21 mouse cellular contexts compared by ENCODE assay signal in genomic region chr19:29272011-29272809, GRCm38 (mm10). TPM values are rescaled to one million over a fixed set of nuclear protein-coding genes. Genes with fewer than 3 reads are reported as not detected.
DNase-seq lines count a peak whose midpoint lies in the region; ATAC-seq and TF ChIP-seq lines count a peak whose summit lies in the region.
"Had no signal": no experiment of that assay in that cellular context is flagged by ENCODE, and none has a peak within 500 bp of the region (broad histone marks: within the 10 kb centered on the region; RNA-seq: fewer than 3 reads in every experiment).

No protein-coding gene starts in this region.

- H3K4me2 ChIP-seq in liver, embryonic 14.5 days (ENCODE audit: low read depth), result no peak overlapping the region
- no peak overlapping the region for H3K4me2 ChIP-seq in liver, embryonic 11.5 days
- H3K4me2 ChIP-seq in stomach, postnatal 0 days (replicated peaks; ENCODE audit: low read depth), result no peak overlapping the region
- no peak overlapping the region for H3K4me2 ChIP-seq in forebrain, embryonic 13.5 days
- H3K4me2 ChIP-seq: forebrain, embryonic 12.5 days; neural tube, embryonic 12.5 days; stomach, embryonic 15.5 days had no signal

- no peak for TF ChIP-seq CTCF in cerebellum, adult 2 months (IDR thresholded peaks at IDR 0.05; ENCODE audit: borderline replicate concordance, insufficient read depth, low read depth, low read length)
- TF ChIP-seq CTCF in liver, embryonic 14.5 days (IDR thresholded peaks at IDR 0.05; ENCODE audit: low read depth), result peak; percentile 26; the same call in 1 of the 2 replicates
- peak; percentile 38 for TF ChIP-seq CTCF in stomach, postnatal 0 days (IDR thresholded peaks at IDR 0.05; ENCODE audit: low read depth)

- no peak for TF ChIP-seq EP300 in liver, embryonic 14.5 days (IDR thresholded peaks at IDR 0.05; ENCODE audit: low read depth)
- TF ChIP-seq EP300 in stomach, postnatal 0 days (optimal IDR thresholded peaks at IDR 0.05), result no peak

- H3K27ac ChIP-seq in cerebellum, adult 2 months (ENCODE audit: insufficient read depth, low read length), result no peak overlapping the region
- H3K27ac ChIP-seq in liver, embryonic 14.5 days, result no peak overlapping the region
- no peak overlapping the region for H3K27ac ChIP-seq in liver, embryonic 11.5 days (ENCODE audit: low read depth, low read length)
- 0 out of 2 replicates have a peak overlapping the region, but pooled peaks have one; percentile 47 for H3K27ac ChIP-seq in ES-E14 (ENCODE audit: insufficient read depth, low read depth, low read length, poor library complexity, severe bottlenecking)
- no peak overlapping the region for H3K27ac ChIP-seq in stomach, postnatal 0 days (replicated peaks)
- no peak overlapping the region for H3K27ac ChIP-seq in forebrain, embryonic 13.5 days
- H3K27ac ChIP-seq: forebrain, embryonic 12.5 days; limb, embryonic 10.5 days; neural tube, embryonic 12.5 days; stomach, embryonic 15.5 days had no signal

- over 99% methylated on average over 3 of the region's 3 CpGs for WGBS in cerebellum, adult 2 months
- WGBS in liver, embryonic 14.5 days (ENCODE audit: insufficient replicate concordance), result 75% methylated on average over 3 of the region's 3 CpGs
- WGBS in liver, embryonic 11.5 days, result 82% methylated on average over 3 of the region's 3 CpGs
- WGBS in stomach, postnatal 0 days, result 85% methylated on average over 3 of the region's 3 CpGs
- WGBS in forebrain, embryonic 13.5 days, result 93% methylated on average over 3 of the region's 3 CpGs

- no peak overlapping the region for H3K4me3 ChIP-seq in cerebellum, adult 2 months (replicated peaks; ENCODE audit: insufficient read depth, low read depth, low read length)
- H3K4me3 ChIP-seq in liver, embryonic 14.5 days (ENCODE audit: insufficient read depth in 1 of 2, low read depth in 2 of 2, low read length in 2 of 2), result no peak overlapping the region
- no peak overlapping the region for H3K4me3 ChIP-seq in liver, embryonic 11.5 days (ENCODE audit: low read depth, low read length)
- H3K4me3 ChIP-seq in ES-E14 (ENCODE audit: insufficient read depth in 1 of 2, low read depth in 1 of 2, low read length in 2 of 2, poor library complexity in 1 of 2, severe bottlenecking in 1 of 2), result no peak overlapping the region
- no peak overlapping the region for H3K4me3 ChIP-seq in stomach, postnatal 0 days (ENCODE audit: low read depth, low read length)
- no peak overlapping the region for H3K4me3 ChIP-seq in forebrain, embryonic 13.5 days
- H3K4me3 ChIP-seq: forebrain, embryonic 12.5 days; limb, embryonic 10.5 days; megakaryocyte, embryonic 14.5 days; neural tube, embryonic 12.5 days; stomach, embryonic 15.5 days had no signal

- 0 out of 2 replicates have a peak, but pooled peaks cover 4% of the 10 kb centered on the region for H3K4me1 ChIP-seq in cerebellum, adult 2 months (ENCODE audit: control insufficient read depth, insufficient read depth, low read length)
- peaks cover 0 to 9% of the 10 kb centered on the region in 2 experiments; a peak in 1 of 4 replicates for H3K4me1 ChIP-seq in liver, embryonic 14.5 days (replicated peaks; ENCODE audit: control insufficient read depth in 2 of 2, insufficient read depth in 2 of 2, low read length in 1 of 2)
- peaks cover 12% of the 10 kb centered on the region for H3K4me1 ChIP-seq in liver, embryonic 11.5 days (replicated peaks; ENCODE audit: control insufficient read depth, insufficient read depth, low read length)
- peaks cover 6 to 12% of the 10 kb centered on the region in 2 experiments; a peak in 3 of 4 replicates for H3K4me1 ChIP-seq in ES-E14 (ENCODE audit: control insufficient read depth in 2 of 2, insufficient read depth in 2 of 2, low read length in 2 of 2, poor library complexity in 1 of 2)
- H3K4me1 ChIP-seq in stomach, postnatal 0 days (replicated peaks; ENCODE audit: control insufficient read depth, insufficient read depth), result no peaks in the 10 kb centered on the region
- 0 out of 2 replicates have a peak, but pooled peaks cover 5% of the 10 kb centered on the region for H3K4me1 ChIP-seq in forebrain, embryonic 13.5 days
- H3K4me1 ChIP-seq: limb, embryonic 10.5 days; neural tube, embryonic 12.5 days had no signal

- ATAC-seq in liver, embryonic 14.5 days (ENCODE audit: insufficient read depth), result no peak
- no peak for ATAC-seq in liver, embryonic 11.5 days (replicated peaks; ENCODE audit: low FRiP score)
- no peak for ATAC-seq in stomach, postnatal 0 days (ENCODE audit: low FRiP score, low TSS enrichment)
- no peak for ATAC-seq in forebrain, embryonic 13.5 days

- H3K27me3 ChIP-seq in cerebellum, adult 2 months (ENCODE audit: control insufficient read depth, insufficient read depth, low read length), result no peaks in the 10 kb centered on the region
- no peaks in the 10 kb centered on the region for H3K27me3 ChIP-seq in liver, embryonic 14.5 days (ENCODE audit: control insufficient read depth, insufficient read depth, low read length)
- no peaks in the 10 kb centered on the region for H3K27me3 ChIP-seq in liver, embryonic 11.5 days (replicated peaks; ENCODE audit: control insufficient read depth, insufficient read depth, low read length)
- H3K27me3 ChIP-seq in stomach, postnatal 0 days (ENCODE audit: control insufficient read depth, insufficient read depth, low read length), result no peaks in the 10 kb centered on the region
- H3K27me3 ChIP-seq in forebrain, embryonic 13.5 days, result no peaks in the 10 kb centered on the region
- H3K27me3 ChIP-seq: forebrain, embryonic 12.5 days; heart, embryonic 13.5 days; megakaryocyte, embryonic 14.5 days; neural tube, embryonic 12.5 days; stomach, embryonic 15.5 days had no signal

- no peak overlapping the region for H3K9ac ChIP-seq in liver, embryonic 14.5 days (replicated peaks)
- no peak overlapping the region for H3K9ac ChIP-seq in liver, embryonic 11.5 days (ENCODE audit: low read depth, low read length)
- no peak overlapping the region for H3K9ac ChIP-seq in ES-E14 (ENCODE audit: insufficient read depth, low read depth, low read length, poor library complexity, severe bottlenecking)
- no peak overlapping the region for H3K9ac ChIP-seq in stomach, postnatal 0 days (ENCODE audit: low read length)
- no peak overlapping the region for H3K9ac ChIP-seq in forebrain, embryonic 13.5 days
- H3K9ac ChIP-seq: forebrain, embryonic 12.5 days; heart, embryonic 13.5 days; neural tube, embryonic 12.5 days; stomach, embryonic 15.5 days had no signal

- H3K36me3 ChIP-seq in liver, embryonic 14.5 days (replicated peaks; ENCODE audit: control insufficient read depth, insufficient read depth, low read depth), result peaks cover 48% of the 10 kb centered on the region
- H3K36me3 ChIP-seq in liver, embryonic 11.5 days (ENCODE audit: control insufficient read depth, insufficient read depth, low read length), result peaks cover 8% of the 10 kb centered on the region
- H3K36me3 ChIP-seq in ES-E14 (ENCODE audit: control insufficient read depth, insufficient read depth, low read length, poor library complexity, severe bottlenecking), result no peaks in the 10 kb centered on the region
- H3K36me3 ChIP-seq in stomach, postnatal 0 days (ENCODE audit: control insufficient read depth, insufficient read depth, low read length), result peaks cover 7% of the 10 kb centered on the region; the same call in 1 of the 2 replicates
- peaks cover 15% of the 10 kb centered on the region for H3K36me3 ChIP-seq in forebrain, embryonic 13.5 days (ENCODE audit: poor library complexity, severe bottlenecking)

- DNase-seq in cerebellum, adult 9-10 months, result peak; percentile 34
- DNase-seq in cerebellum, adult 2 months, result no peak
- no peak for DNase-seq in liver, embryonic 14.5 days (ENCODE audit: low read depth in 3 of 3, low spot score in 3 of 3)
- DNase-seq in liver, embryonic 11.5 days (ENCODE audit: low spot score), result no peak
- no peak for DNase-seq in ES-E14 (ENCODE audit: low read depth, low spot score)
- DNase-seq in stomach, postnatal 0 days (ENCODE audit: low spot score), result no peak
- DNase-seq in left cerebral cortex, postnatal 25 days (ENCODE audit: low spot score in 2 of 2), result no peak
- DNase-seq: cerebellum, postnatal 10 days; embryo, embryonic 11 days; heart, postnatal 4 days; kidney, adult 9 months; kidney, postnatal 36 days; lung, postnatal 14 days; spleen, adult 18-20 months had no signal

- intact Hi-C loops in left cerebral cortex, postnatal 25 days (cut with DNase I), result no loop called here

- TF ChIP-seq POLR2A in cerebellum, adult 2 months (IDR thresholded peaks at IDR 0.05; ENCODE audit: borderline replicate concordance, insufficient read depth, low read length), result no peak

- in situ Hi-C loops in ES-E14 (cut with MboI; ENCODE audit: low sequenced_read_pairs in 2 of 2, unreplicated experiment in 2 of 2), result no loop called here

- no peaks in the 10 kb centered on the region for H3K9me3 ChIP-seq in liver, embryonic 14.5 days (ENCODE audit: control insufficient read depth, low read length)
- H3K9me3 ChIP-seq in liver, embryonic 11.5 days (ENCODE audit: control insufficient read depth, low read length), result no peaks in the 10 kb centered on the region
- H3K9me3 ChIP-seq in ES-E14 (ENCODE audit: control insufficient read depth, insufficient read depth, low read depth, low read length), result no peaks in the 10 kb centered on the region
- no peaks in the 10 kb centered on the region for H3K9me3 ChIP-seq in stomach, postnatal 0 days (ENCODE audit: control insufficient read depth, low read length)
- H3K9me3 ChIP-seq in forebrain, embryonic 13.5 days (replicated peaks), result no peaks in the 10 kb centered on the region
- H3K9me3 ChIP-seq: forebrain, embryonic 12.5 days; heart, embryonic 13.5 days; limb, embryonic 10.5 days; megakaryocyte, embryonic 14.5 days; neural tube, embryonic 12.5 days; stomach, embryonic 15.5 days had no signal

RNA-seq across cellular contexts. Expression of gene Jak2, which starts 20.6 kb away (rescaled TPM):
- polyA plus RNA-seq in cerebellum, adult 2 months (2012; rRNA removed), result 17.1 and 17.9 TPM in 2 replicates
- 8.6 and 13.9 TPM in 2 replicates for polyA plus RNA-seq in liver, embryonic 14.5 days (2012; rRNA removed)
- polyA plus RNA-seq in liver, embryonic 14.5 days (2014; fragmentation: Nextera tagmentation; extraction: Ambion mirVana), result 16.0 and 19.4 TPM in 2 replicates
- polyA plus RNA-seq in liver, embryonic 11.5 days (2014; fragmentation: Nextera tagmentation; extraction: Ambion mirVana), result 18.1 and 20.2 TPM in 2 replicates
- total RNA-seq in ES-E14 (2012; rRNA removed), result 5.1 and 12.2 TPM in 2 replicates
- 6.8 and 7.1 TPM in 2 replicates for polyA plus RNA-seq in stomach, postnatal 0 days (2015; fragmentation: Nextera tagmentation; extraction: Ambion mirVana)
- 10.1 and 10.7 TPM in 2 replicates for polyA plus RNA-seq in forebrain, embryonic 13.5 days (2015; fragmentation: Nextera tagmentation; extraction: Ambion mirVana)
- 10 to 100 TPM; 32.9 to 36.0 TPM for total RNA-seq in left cerebral cortex, postnatal 25 days (2021)

RNA-seq across cellular contexts. Expression of gene Insl6, which starts 52.9 kb away (rescaled TPM):
- 1.0 and 1.2 TPM in 2 replicates for polyA plus RNA-seq in cerebellum, adult 2 months (2012; rRNA removed)
- polyA plus RNA-seq in liver, embryonic 14.5 days (2012; rRNA removed), result 0.36 and 0.45 TPM in 2 replicates
- 0.76 and 1.2 TPM in 2 replicates for polyA plus RNA-seq in liver, embryonic 14.5 days (2014; fragmentation: Nextera tagmentation; extraction: Ambion mirVana)
- polyA plus RNA-seq in liver, embryonic 11.5 days (2014; fragmentation: Nextera tagmentation; extraction: Ambion mirVana), result 3.1 and 3.2 TPM in 2 replicates
- 1.7 and 3.2 TPM in 2 replicates for total RNA-seq in ES-E14 (2012; rRNA removed)
- 3.0 and 3.2 TPM in 2 replicates for polyA plus RNA-seq in stomach, postnatal 0 days (2015; fragmentation: Nextera tagmentation; extraction: Ambion mirVana)
- 3.4 and 3.6 TPM in 2 replicates for polyA plus RNA-seq in forebrain, embryonic 13.5 days (2015; fragmentation: Nextera tagmentation; extraction: Ambion mirVana)
- under 1 TPM in 1 of 2 experiments, not detected in 1; 0.50 TPM for total RNA-seq in left cerebral cortex, postnatal 25 days (2021)
